Mouse (Mus musculus) liver, embryonic 15.5 days (tissue): ENCODE data around the gene Inka2. TPM values are rescaled to one million over a fixed set of nuclear protein-coding genes. Genes with fewer than 3 reads are reported as not detected.

Experiments
- ATAC-seq: fragments of 200-750 bp; cut with Nextera tagmentation; 2 replicates; pipeline ENCODE4 v1.8.0; 2017; ENCODE audit warnings: moderate number of reproducible peaks, mild to moderate bottlenecking, moderate library complexity; ENCODE audit not compliant: insufficient read depth
- H3K27ac ChIP-seq: fragments of 300-500 bp; sonication (generic); replicated peaks from 2 replicates; pipeline ENCODE4 v1.5.1; 2015; ENCODE audit warnings: mild to moderate bottlenecking, inconsistent platforms
- H3K27me3 ChIP-seq: fragments of 300-500 bp; sonication (generic); 2 replicates; pipeline ENCODE4 v1.6.1; 2015; ENCODE audit warnings: mild to moderate bottlenecking, inconsistent platforms
- H3K36me3 ChIP-seq: fragments of 300-500 bp; sonication (generic); replicated peaks from 2 replicates; pipeline ENCODE4 v1.6.1; 2015; ENCODE audit warnings: moderate library complexity, mild to moderate bottlenecking, inconsistent platforms
- H3K4me1 ChIP-seq: fragments of 300-500 bp; sonication (generic); replicated peaks from 2 replicates; pipeline ENCODE4 v1.6.1; 2015; ENCODE audit warnings: inconsistent platforms
- H3K4me2 ChIP-seq: fragments of 300-500 bp; sonication (generic); 2 replicates; pipeline ENCODE4 v1.6.1; 2015; ENCODE audit warnings: moderate library complexity, mild to moderate bottlenecking, inconsistent platforms
- H3K4me3 ChIP-seq: fragments of 300-500 bp; sonication (generic); replicated peaks from 2 replicates; pipeline ENCODE4 v1.5.1; 2015; ENCODE audit warnings: mild to moderate bottlenecking, inconsistent platforms
- H3K9ac ChIP-seq: fragments of 300-500 bp; sonication (generic); 2 replicates; pipeline ENCODE4 v1.6.1; 2015; ENCODE audit warnings: moderate library complexity, mild to moderate bottlenecking, inconsistent platforms
- H3K9me3 ChIP-seq: fragments of 300-500 bp; sonication (generic); replicated peaks from 2 replicates; pipeline ENCODE4 v1.6.1; 2016; ENCODE audit warnings: inconsistent platforms
- WGBS: fragments of 180-500 bp; shearing (Covaris S2); methylation state at CpG from one replicate; pipeline ENCODE4 v1.1.7; 2015; ENCODE audit warnings: mixed read lengths; ENCODE audit not compliant: insufficient replicate concordance; 5-methylcytosine and 5-hydroxymethylcytosine counted together
- polyA plus RNA-seq: library from polyadenylated mRNA; unstranded; fragments of >200 nt; fragmentation: Nextera tagmentation; extraction: Ambion mirVana; gene quantifications from 2 replicates; pipeline ENCODE4 v1.2.1, GENCODE M21; 2015

Inka2 gene
- polyA plus RNA-seq, 1 experiment from 2014 or later: 0.32 TPM

DNA sequence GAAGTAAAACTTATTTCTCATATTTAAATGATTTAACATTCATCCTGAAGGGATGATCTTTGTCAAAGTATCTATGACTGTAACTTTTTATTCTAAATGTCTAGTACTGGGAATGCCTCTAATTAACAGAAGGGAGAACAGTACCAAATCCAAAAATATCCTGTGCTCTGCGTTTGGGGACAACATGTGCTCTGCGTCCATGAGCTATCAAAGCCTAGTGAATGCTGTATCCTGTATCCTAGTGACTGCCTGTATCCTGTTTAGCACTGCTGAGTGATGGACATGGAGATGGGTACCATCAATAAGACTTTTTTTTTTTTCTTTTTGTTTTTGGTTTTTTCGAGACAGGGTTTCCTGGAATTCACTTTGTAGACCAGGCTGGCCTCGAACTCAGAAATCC is 54.3 kb downstream of the Inka2 start:
- Histone ChIP-seq H3K9me3 (no peaks in the 10 kb centered on the region), H3K4me3 (no peak overlapping the region), H3K9ac (no peak overlapping the region), H3K27ac (no peak overlapping the region), H3K4me2 (no peak overlapping the region), H3K27me3 (no peaks in the 10 kb centered on the region), H3K4me1 (peaks cover 46% of the 10 kb centered on the region), H3K36me3 (0 out of 2 replicates have a peak, but pooled peaks cover 3% of the 10 kb centered on the region)
- ATAC-seq: no peak
- 78% methylated on average over 4 of the region's 4 CpGs for WGBS

GRCm38 (mm10) chr3:105760063-105760462 is 55.7 kb downstream of the Inka2 start:
- Histone ChIP-seq H3K4me1 (peaks cover 54% of the 10 kb centered on the region), H3K9ac (no peak overlapping the region), H3K36me3 (0 out of 2 replicates have a peak, but pooled peaks cover 3% of the 10 kb centered on the region), H3K27ac (no peak overlapping the region), H3K27me3 (no peaks in the 10 kb centered on the region), H3K4me2 (no peak overlapping the region), H3K4me3 (no peak overlapping the region), H3K9me3 (no peaks in the 10 kb centered on the region)
- no peak for ATAC-seq
- 74% methylated on average over 3 of the region's 3 CpGs for WGBS

DNA sequence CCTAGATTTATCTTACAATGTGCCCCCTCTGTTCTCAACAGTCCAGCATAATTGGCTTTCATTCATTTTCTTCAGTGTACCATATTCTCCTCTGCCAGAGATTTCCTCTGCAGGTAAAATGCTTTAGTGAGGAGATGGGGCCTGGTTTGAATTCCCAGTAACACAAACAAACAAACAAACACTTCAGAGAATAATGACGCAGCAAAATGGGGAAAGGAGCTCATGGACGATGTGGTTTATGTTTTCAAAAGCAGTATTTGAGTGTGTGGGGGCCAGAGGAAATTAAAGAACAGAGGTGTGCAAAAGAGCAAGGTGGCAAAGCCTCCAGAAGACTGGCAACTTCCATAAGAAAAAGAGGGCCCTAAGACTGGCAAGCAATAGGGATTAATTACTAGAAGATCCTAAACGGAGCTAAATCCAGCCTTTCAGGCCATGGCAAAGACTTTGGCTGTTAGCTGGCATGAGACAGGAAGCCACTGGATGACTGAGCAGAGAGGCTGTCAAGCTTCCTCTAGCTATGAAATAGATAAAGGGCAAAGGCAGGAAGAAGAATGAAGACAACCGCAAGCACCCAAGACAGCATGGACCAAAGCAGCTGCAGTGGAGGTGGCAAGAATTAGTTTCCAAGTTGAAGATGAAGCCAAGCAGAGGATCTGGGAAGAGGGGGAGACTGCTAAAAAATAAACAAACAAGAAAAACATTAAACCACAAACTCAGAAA is 58.9 kb downstream of the Inka2 start:
- H3K4me1 ChIP-seq: peaks cover 58% of the 10 kb centered on the region
- no peaks in the 10 kb centered on the region for H3K27me3 ChIP-seq
- peak overlapping the region; percentile 81 for H3K27ac ChIP-seq
- WGBS: 18% methylated on average over 4 of the region's 4 CpGs
- H3K4me3 ChIP-seq: no peak overlapping the region
- H3K36me3 ChIP-seq: 0 out of 2 replicates have a peak, but pooled peaks cover 3% of the 10 kb centered on the region
- H3K9ac ChIP-seq: 0 out of 2 replicates have a peak overlapping the region, but pooled peaks have one; percentile 8
- no peaks in the 10 kb centered on the region for H3K9me3 ChIP-seq
- ATAC-seq: peak; percentile 71
- H3K4me2 ChIP-seq: peak overlapping the region; percentile 19

GRCm38 (mm10) chr3:105768529-105768928 is 64.1 kb downstream of the Inka2 start:
- H3K4me3 ChIP-seq: no peak overlapping the region
- H3K27ac ChIP-seq: no peak overlapping the region; the same call in 1 of the 2 replicates
- 15% methylated on average over 6 of the region's 6 CpGs for WGBS
- H3K36me3 ChIP-seq: no peaks in the 10 kb centered on the region
- no peaks in the 10 kb centered on the region for H3K9me3 ChIP-seq
- ATAC-seq: peak; percentile 75
- no peaks in the 10 kb centered on the region for H3K27me3 ChIP-seq
- H3K4me2 ChIP-seq: peak overlapping the region; percentile 23; the same call in 1 of the 2 replicates
- H3K9ac ChIP-seq: no peak overlapping the region
- H3K4me1 ChIP-seq: peaks cover 47% of the 10 kb centered on the region

DNA sequence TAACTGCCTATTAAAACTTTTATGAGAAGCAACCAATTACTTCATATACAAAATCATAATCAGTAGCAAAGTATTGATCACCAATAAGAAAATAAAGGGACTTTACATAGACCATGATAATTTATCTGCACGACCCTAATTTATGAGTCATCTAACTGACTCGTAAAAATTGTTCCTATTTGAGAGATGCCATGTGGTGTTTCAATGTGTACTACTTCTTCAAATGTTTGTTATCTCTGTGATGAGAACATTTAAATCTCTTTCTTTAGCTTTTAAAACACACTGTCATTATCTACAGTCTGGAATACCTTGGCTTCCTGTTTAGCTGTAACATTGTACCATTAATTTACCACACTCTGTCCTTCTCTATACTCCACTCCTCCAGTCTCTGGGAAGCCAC is 65.0 kb downstream of the Inka2 start:
- Histone ChIP-seq H3K27me3 (no peaks in the 10 kb centered on the region), H3K9ac (no peak overlapping the region), H3K9me3 (no peaks in the 10 kb centered on the region), H3K4me2 (no peak overlapping the region), H3K36me3 (no peaks in the 10 kb centered on the region), H3K27ac (no peak overlapping the region), H3K4me3 (no peak overlapping the region), H3K4me1 (peaks cover 39% of the 10 kb centered on the region)
- WGBS: 42% methylated on average over 2 of the region's 2 CpGs
- no peak for ATAC-seq

Other genes with a start within 250 kb of the Inka2 start
- gene Ddx20, start 17.0 kb upstream of the Inka2 start, polyA plus RNA-seq: 16.7 and 19.0 TPM in 2 replicates
- 87.8 and 106 TPM in 2 replicates for gene Rap1a, start 96.7 kb downstream of the Inka2 start, polyA plus RNA-seq
- 0.64 and 0.82 TPM in 2 replicates for gene Adora3, start 166.3 kb downstream of the Inka2 start, polyA plus RNA-seq
- gene Tmigd3, start 166.3 kb downstream of the Inka2 start, polyA plus RNA-seq: 0.24 TPM in 1 of 2 replicates, not detected in the other
- 3.2 and 3.5 TPM in 2 replicates for gene I830077J02Rik, start 228.1 kb downstream of the Inka2 start, polyA plus RNA-seq